Mouse (Mus musculus) frontal cortex, postnatal 25 days (tissue): Measurements from ENCODE around the gene Slamf8.

Experiments
- DNase-seq, 2 experiments: peaks; one replicate each; pipeline ENCODE4 v3.0.0; 2022; ENCODE audit warnings: low spot score in 2 of 2

Slamf8 gene

GRCm38 (mm10) chr1:172532551-172532950 lies 57.8 kb downstream of the Slamf8 start:
- DNase-seq, result no peak
